Mouse (Mus musculus) retina, embryonic 14.5 days (tissue): ENCODE measurements around the gene Ncor1.
"Not testable (repeated sequence)": the region's sequence is repeated elsewhere in the genome, so short reads cannot be mapped to it uniquely, and the experiment has no call there.

Experiments used
- DNase-seq: peaks from one replicate; pipeline ENCODE4 v3.0.0-alpha.2; 2015; ENCODE audit warnings: low spot score

Gene Ncor1

DNA sequence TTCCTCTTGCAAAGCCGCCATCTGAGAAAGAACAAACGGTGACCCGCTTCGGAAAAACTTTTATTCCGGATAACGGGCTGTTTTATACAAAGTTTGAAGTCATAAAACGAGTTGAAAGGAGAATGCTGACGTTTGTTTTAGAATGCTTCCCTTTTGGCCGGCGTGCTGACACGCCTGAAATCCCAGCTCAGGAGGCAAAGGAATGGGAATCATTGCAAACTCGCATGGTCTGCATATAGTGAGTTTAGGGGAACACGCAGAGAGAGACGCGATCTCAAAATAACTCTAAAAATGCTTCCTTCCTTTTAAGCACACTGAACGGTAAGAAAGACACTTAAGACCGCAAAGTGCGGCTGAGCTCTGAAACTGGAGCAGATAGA lies 460 bp downstream of the Ncor1 start:
- DNase-seq = peak; percentile 48

GRCm38 (mm10) chr11:62457241-62457890 lies 975 bp downstream of the Ncor1 start:
- peak; percentile 85 for DNase-seq

GRCm38 (mm10) chr11:62456483-62457172 lies 1.7 kb downstream of the Ncor1 start:
- peak; percentile 62 for DNase-seq

DNA sequence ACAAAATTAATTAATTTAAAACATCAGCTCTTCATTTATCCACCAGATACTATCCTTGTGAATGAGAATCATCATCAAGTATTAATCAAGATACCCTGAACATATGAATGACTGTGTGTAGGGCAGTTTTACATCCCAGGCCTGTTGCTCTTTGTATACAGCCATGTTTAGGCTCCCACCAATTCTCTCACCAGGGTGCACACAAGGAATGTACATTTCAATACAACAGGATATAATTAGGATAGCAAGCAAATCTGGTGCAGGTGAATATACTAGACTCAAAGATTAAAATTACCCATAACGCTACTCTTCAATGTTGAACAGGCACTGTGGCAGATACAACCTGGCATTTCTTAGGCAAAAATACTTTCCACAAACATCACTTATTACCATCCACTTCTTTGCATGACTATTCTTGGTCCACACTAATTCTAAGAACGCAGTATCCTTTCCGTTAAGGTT lies 2.3 kb downstream of the Ncor1 start:
- DNase-seq = peak; percentile 43

GRCm38 (mm10) chr11:62455193-62455592 lies 3.1 kb downstream of the Ncor1 start:
- no peak for DNase-seq

- no peak for DNase-seq
Measured at GRCm38 (mm10) chr11:62448971-62449370, 9.4 kb downstream of the Ncor1 start.

DNA sequence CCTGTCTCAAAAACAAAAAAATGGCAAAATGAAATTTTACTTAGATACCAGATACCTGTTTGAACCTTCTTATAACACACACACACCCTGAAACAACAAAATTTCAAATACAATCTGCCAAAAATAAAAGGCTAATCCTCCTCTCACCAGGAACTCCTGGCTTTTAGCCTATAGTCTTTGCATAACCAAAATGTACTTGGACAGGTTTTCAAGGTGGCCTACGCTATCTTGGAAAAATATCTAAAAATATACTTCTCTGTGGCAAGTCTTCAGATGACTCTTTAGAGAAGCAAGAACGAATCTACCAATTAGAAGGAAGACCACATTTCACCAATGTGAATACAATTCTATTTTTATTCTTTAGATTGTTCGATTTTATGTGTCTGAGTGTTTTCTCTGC lies 12.5 kb downstream of the Ncor1 start:
- DNase-seq = no peak

GRCm38 (mm10) chr11:62440670-62441315 lies 17.5 kb downstream of the Ncor1 start:
- DNase-seq = no peak

- DNase-seq = no peak
Measured at GRCm38 (mm10) chr11:62432211-62432610, 26.1 kb downstream of the Ncor1 start.

- DNase-seq = peak; percentile 18
Measured at GRCm38 (mm10) chr11:62427105-62427504, 31.2 kb downstream of the Ncor1 start.

DNA sequence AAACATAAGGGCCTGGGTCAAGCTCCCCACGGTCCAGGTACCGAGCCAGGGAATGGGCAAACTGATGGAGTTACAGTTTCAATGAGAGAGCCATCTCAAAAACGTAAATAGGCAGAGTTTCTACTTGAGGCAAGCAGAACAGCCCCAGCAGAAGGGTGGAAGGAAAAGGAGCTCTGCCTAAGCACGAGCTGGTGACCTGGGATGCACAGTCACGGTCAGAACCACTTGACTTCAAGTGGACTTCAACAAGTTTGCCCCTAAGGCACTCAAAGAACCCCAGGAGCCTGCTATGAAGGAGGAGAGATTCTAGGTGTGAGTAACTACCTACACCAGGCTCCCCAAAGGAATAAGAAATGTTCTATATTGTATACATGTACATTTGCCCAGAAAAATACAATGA lies 32.1 kb downstream of the Ncor1 start:
- DNase-seq = no peak

DNA sequence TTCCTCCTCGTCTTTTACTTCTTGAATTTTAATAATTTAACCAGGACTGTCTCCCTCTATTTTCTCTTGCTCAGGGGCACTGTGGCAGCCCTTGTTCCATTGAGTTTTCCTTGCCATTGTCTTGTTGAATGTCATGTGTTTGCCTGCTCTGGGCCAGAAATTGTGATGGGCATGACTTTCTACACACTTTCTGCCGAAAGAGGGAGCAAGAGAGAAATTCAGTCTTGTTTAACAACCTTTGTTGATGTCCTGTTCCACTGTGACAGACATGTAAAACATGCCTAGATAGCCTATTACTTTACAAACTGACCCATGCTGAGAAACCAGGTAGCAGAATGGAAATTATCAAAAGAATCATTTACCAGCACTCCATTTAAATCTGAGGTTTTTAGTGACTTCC lies 33.8 kb downstream of the Ncor1 start:
- DNase-seq = no peak

DNA sequence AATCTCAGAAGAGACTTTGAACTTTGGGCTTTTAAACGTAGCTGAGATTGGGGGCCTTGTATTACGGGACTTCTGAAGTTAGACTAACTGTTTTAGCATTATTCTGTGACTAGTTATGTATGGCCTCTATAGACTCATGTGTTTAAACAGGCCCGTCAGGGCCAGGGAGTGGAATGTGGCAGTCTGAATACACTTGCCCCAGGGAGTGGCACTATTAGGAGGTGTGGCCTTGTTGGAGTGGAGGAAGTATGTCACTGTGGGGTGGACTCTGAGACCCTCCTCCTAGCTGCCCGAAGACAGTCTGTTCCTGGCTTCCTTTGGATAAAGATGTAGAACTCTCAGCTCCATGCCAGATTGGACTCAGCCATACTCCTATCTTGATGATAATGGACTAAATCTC lies 43.3 kb downstream of the Ncor1 start:
- DNase-seq = no peak

DNA sequence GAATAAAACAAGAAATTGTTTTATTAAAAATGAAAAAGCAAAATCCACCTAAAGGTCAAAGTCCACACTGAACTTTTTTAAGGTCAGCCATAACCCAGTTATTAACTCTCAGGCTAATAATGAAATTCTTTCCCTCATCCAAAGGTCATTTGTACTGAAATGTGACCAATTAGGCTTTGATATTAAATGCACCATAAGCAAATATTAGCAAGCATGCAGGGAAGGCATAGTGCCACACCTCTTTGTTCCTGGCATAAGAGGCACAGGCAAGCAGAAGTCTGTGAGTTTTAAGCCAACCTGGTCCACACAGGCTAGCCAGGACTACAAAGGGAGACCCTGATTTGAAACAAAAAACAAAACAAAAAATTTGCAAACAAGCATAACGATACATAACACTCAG lies 48.7 kb downstream of the Ncor1 start:
- no peak for DNase-seq

GRCm38 (mm10) chr11:62408848-62409247 lies 49.5 kb downstream of the Ncor1 start:
- DNase-seq = no peak

DNA sequence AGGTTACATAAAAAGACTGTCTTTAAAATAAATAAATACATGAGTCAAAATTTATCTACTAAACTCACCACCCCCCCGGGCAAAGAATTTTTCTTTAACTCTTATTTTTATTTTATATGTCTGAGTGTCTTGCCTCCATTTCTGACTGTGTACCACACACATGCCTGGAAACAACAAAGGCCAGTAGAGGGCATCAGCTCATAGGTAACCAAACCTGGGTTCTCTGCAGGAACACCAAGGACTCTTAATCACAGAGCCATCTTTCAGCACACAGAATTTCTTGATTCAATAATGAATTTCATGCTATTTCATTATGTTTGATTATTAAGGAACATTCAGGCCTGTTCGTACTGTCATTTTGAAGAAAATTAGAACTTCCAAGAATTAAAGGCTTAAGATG lies 61.9 kb downstream of the Ncor1 start:
- DNase-seq = peak; percentile 74

DNA sequence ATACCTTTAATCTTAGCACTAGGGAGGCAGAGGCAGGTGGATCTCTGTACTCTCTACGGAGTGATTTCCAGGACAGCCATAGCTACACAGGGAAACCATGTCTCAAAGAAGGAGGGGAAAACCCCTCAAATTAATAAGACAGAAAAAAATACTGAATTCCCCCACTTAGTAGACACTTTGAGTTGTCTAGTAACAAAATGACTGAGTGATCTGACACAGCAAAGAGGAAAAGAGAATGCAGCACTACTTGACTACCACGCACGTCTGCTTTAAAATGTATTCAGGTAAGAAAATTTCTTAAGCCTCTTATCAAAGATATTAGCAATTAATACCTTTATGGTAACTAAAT lies 70.0 kb downstream of the Ncor1 start:
- no peak for DNase-seq

- no peak for DNase-seq
Measured at GRCm38 (mm10) chr11:62387608-62388330, 70.6 kb downstream of the Ncor1 start.

GRCm38 (mm10) chr11:62377202-62377851 lies 81.0 kb downstream of the Ncor1 start:
- not testable (repeated sequence) for DNase-seq

- DNase-seq = no peak
Measured at GRCm38 (mm10) chr11:62371776-62372175, 86.6 kb downstream of the Ncor1 start.

- DNase-seq = no peak
Measured at GRCm38 (mm10) chr11:62369924-62370323, 88.4 kb downstream of the Ncor1 start.

- no peak for DNase-seq
Measured at GRCm38 (mm10) chr11:62366879-62367278, 91.5 kb downstream of the Ncor1 start.
